Mouse (Mus musculus): ENCODE results near the gene Ctbp2. TPM values are rescaled to one million over a fixed set of nuclear protein-coding genes. Genes with fewer than 3 reads are reported as not detected.

Ctbp2 gene
- total and polyA plus RNA-seq, 3 experiments: 74.9 to 90.7 TPM; not detected in 1

GRCm38 (mm10) chr7:132964395-132964794 is 159.8 kb downstream of the Ctbp2 start:
- peaks cover 16% of the 10 kb centered on the region for H3K79me2 ChIP-seq (ENCODE audit: control insufficient read depth, insufficient read depth, low read length, poor library complexity)
- peaks cover 7 to 9% of the 10 kb centered on the region in 2 experiments for H3K4me1 ChIP-seq (ENCODE audit: control insufficient read depth in 1 of 2, insufficient read depth in 2 of 2, low read length in 2 of 2)
- no peak overlapping the region for H3K9ac ChIP-seq (ENCODE audit: control insufficient read depth, low read depth, low read length, poor library complexity, severe bottlenecking)
- peaks cover 8 to 18% of the 10 kb centered on the region in 2 experiments for H3K36me3 ChIP-seq (ENCODE audit: control insufficient read depth in 1 of 2, insufficient read depth in 2 of 2, low read length in 2 of 2)
- no peak overlapping the region for H3K27ac ChIP-seq (ENCODE audit: control insufficient read depth, low read depth, low read length)
- H3K27me3 ChIP-seq (ENCODE audit: control insufficient read depth in 1 of 2, insufficient read depth in 2 of 2, low read length in 2 of 2): no peaks in the 10 kb centered on the region
- no peak for DNase-seq (ENCODE audit: low read depth, low spot score)
- H3K4me3 ChIP-seq (ENCODE audit: control insufficient read depth in 1 of 2, insufficient read depth in 1 of 2, low read depth in 2 of 2, low read length in 2 of 2): no peak overlapping the region
- no peaks in the 10 kb centered on the region for H3K9me3 ChIP-seq (replicated peaks; ENCODE audit: insufficient read depth, low read length)
- TF ChIP-seq ETS1 (IDR thresholded peaks at IDR 0.05; ENCODE audit: low read depth, low read length) (no peak), RAD21 (IDR thresholded peaks at IDR 0.05; ENCODE audit: low read depth, low read length) (no peak), MYC (IDR thresholded peaks at IDR 0.05; ENCODE audit: low read depth, low read length) (no peak), CTCF (IDR thresholded peaks at IDR 0.05 in 2 of 3, conservative IDR thresholded peaks at IDR 0.05 in 1 of 3; ENCODE audit: control insufficient read depth in 1 of 3, insufficient read depth in 1 of 3, low read depth in 2 of 3, low read length in 3 of 3, poor library complexity in 1 of 3, severe bottlenecking in 1 of 3) (no peak), ZKSCAN1 (IDR thresholded peaks at IDR 0.05; ENCODE audit: low read depth, low read length) (no peak), POLR2AphosphoS2 (IDR thresholded peaks at IDR 0.05; ENCODE audit: low read length) (no peak), MXI1 (IDR thresholded peaks at IDR 0.05; ENCODE audit: low read depth, low read length) (no peak), MAZ (IDR thresholded peaks at IDR 0.05; ENCODE audit: low read depth, low read length) (no peak)

GRCm38 (mm10) chr7:132950613-132951012 is 173.5 kb downstream of the Ctbp2 start:
- H3K9ac ChIP-seq (ENCODE audit: control insufficient read depth, low read depth, low read length, poor library complexity, severe bottlenecking): no peak overlapping the region
- TF ChIP-seq E2F4 (IDR thresholded peaks at IDR 0.05; ENCODE audit: borderline replicate concordance, low read depth, low read length) (no peak), SIN3A (IDR thresholded peaks at IDR 0.05; ENCODE audit: low read length) (no peak), UBTF (IDR thresholded peaks at IDR 0.05; ENCODE audit: borderline replicate concordance, insufficient read depth, low read depth, low read length) (no peak), GABPA (IDR thresholded peaks at IDR 0.05; ENCODE audit: low read depth, low read length) (no peak), BHLHE40 (IDR thresholded peaks at IDR 0.05; ENCODE audit: borderline replicate concordance, low read depth, low read length) (no peak), MXI1 (IDR thresholded peaks at IDR 0.05; ENCODE audit: low read depth, low read length) (no peak), USF2 (IDR thresholded peaks at IDR 0.05; ENCODE audit: borderline replicate concordance in 1 of 2, insufficient read depth in 1 of 2, low read depth in 1 of 2, low read length in 2 of 2) (no peak), POLR2AphosphoS2 (IDR thresholded peaks at IDR 0.05; ENCODE audit: low read length) (no peak)
- no peak for DNase-seq (ENCODE audit: low read depth, low spot score)
- peaks cover 4% of the 10 kb centered on the region in 2 experiments; a peak in 3 of 4 replicates for H3K36me3 ChIP-seq (ENCODE audit: control insufficient read depth in 1 of 2, insufficient read depth in 2 of 2, low read length in 2 of 2)
- no peaks in the 10 kb centered on the region for H3K9me3 ChIP-seq (replicated peaks; ENCODE audit: insufficient read depth, low read length)
- no peak overlapping the region for H3K4me3 ChIP-seq (ENCODE audit: control insufficient read depth in 1 of 2, insufficient read depth in 1 of 2, low read depth in 2 of 2, low read length in 2 of 2)
- H3K27ac ChIP-seq (ENCODE audit: control insufficient read depth, low read depth, low read length): no peak overlapping the region
- H3K27me3 ChIP-seq (ENCODE audit: control insufficient read depth in 1 of 2, insufficient read depth in 2 of 2, low read length in 2 of 2): no peaks in the 10 kb centered on the region
- peaks cover 38% of the 10 kb centered on the region for H3K79me2 ChIP-seq (ENCODE audit: control insufficient read depth, insufficient read depth, low read length, poor library complexity)
- H3K4me1 ChIP-seq (ENCODE audit: control insufficient read depth in 1 of 2, insufficient read depth in 2 of 2, low read length in 2 of 2): no peaks in the 10 kb centered on the region

GRCm38 (mm10) chr7:132949968-132950367 is 174.2 kb downstream of the Ctbp2 start:
- TF ChIP-seq RAD21 (IDR thresholded peaks at IDR 0.05; ENCODE audit: low read depth, low read length) (no peak), NRF1 (IDR thresholded peaks at IDR 0.05; ENCODE audit: insufficient read depth, low read depth, low read length, poor library complexity, severe bottlenecking) (no peak), TAL1 (IDR thresholded peaks at IDR 0.05; ENCODE audit: low read length) (no peak), JUND (IDR thresholded peaks at IDR 0.05; ENCODE audit: low read depth, low read length) (no peak)
- H3K4me1 ChIP-seq (ENCODE audit: control insufficient read depth in 1 of 2, insufficient read depth in 2 of 2, low read length in 2 of 2): no peaks in the 10 kb centered on the region
- peaks cover 4% of the 10 kb centered on the region in 2 experiments; a peak in 3 of 4 replicates for H3K36me3 ChIP-seq (ENCODE audit: control insufficient read depth in 1 of 2, insufficient read depth in 2 of 2, low read length in 2 of 2)
- H3K4me3 ChIP-seq (ENCODE audit: control insufficient read depth in 1 of 2, insufficient read depth in 1 of 2, low read depth in 2 of 2, low read length in 2 of 2): no peak overlapping the region
- H3K9ac ChIP-seq (ENCODE audit: control insufficient read depth, low read depth, low read length, poor library complexity, severe bottlenecking): no peak overlapping the region
- H3K27ac ChIP-seq (ENCODE audit: control insufficient read depth, low read depth, low read length): no peak overlapping the region
- DNase-seq (ENCODE audit: low read depth, low spot score): no peak
- H3K79me2 ChIP-seq (ENCODE audit: control insufficient read depth, insufficient read depth, low read length, poor library complexity): peaks cover 35% of the 10 kb centered on the region
- no peaks in the 10 kb centered on the region for H3K9me3 ChIP-seq (replicated peaks; ENCODE audit: insufficient read depth, low read length)
- H3K27me3 ChIP-seq (ENCODE audit: control insufficient read depth in 1 of 2, insufficient read depth in 2 of 2, low read length in 2 of 2): no peaks in the 10 kb centered on the region
